Mouse (Mus musculus): ENCODE measurements at regions not wholly inside any gene's neighbourhood (a gene's known extent, or its start where the extent isn't known, plus 50 kb on each side); places are given as distances from the start of the nearest gene placed in this dataset.

DNA sequence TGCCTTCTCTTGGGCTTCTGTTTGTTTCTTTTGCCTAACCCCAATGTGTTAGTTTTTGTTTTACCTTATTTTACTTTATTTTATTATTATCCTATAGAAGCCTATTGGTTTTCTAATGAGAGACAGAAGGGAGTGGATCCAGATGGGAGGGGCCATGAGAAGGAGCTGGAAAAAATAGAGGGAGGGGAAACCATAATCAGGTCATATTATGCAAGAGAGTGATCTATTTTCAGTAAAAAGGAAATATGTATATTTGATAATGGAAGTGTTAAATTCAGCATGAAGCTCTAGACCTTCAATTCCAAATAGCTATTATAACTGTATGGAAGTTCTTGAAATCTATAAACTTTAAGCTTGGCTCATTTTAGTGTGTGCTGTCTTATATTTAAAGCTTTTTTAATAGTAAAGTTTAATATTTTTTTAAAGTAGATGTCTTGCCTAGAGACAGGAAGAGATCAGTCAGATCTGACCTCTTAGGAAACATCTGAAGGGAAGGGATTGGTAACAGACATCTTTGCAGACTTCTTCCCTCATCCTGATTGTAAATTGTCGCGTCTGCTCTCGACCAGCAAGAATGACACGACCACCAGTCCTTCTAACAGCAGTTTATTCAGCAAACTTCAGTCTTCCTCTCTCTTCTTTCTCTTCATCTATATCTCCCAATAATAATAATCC is 87.8 kb upstream of the Supt20 start:
- Histone ChIP-seq H3K4me2 (ENCODE audit: low read depth, low read length) (no peak overlapping the region), H3K9ac (ENCODE audit: low read length) (no peak overlapping the region), H3K27me3 (ENCODE audit: control insufficient read depth, insufficient read depth, low read depth, low read length) (no peaks in the 10 kb centered on the region), H3K4me1 (replicated peaks; ENCODE audit: control insufficient read depth, insufficient read depth, low read length) (no peaks in the 10 kb centered on the region), H3K36me3 (ENCODE audit: control insufficient read depth, insufficient read depth, low read length) (no peaks in the 10 kb centered on the region), H3K9me3 (ENCODE audit: control insufficient read depth, low read length) (no peaks in the 10 kb centered on the region), H3K27ac (ENCODE audit: low read length) (no peak overlapping the region), H3K4me3 (ENCODE audit: low read length) (no peak overlapping the region)
- ATAC-seq (ENCODE audit: low read depth), result no peak
- WGBS, result 46% methylated on average over 4 of the region's 4 CpGs

DNA sequence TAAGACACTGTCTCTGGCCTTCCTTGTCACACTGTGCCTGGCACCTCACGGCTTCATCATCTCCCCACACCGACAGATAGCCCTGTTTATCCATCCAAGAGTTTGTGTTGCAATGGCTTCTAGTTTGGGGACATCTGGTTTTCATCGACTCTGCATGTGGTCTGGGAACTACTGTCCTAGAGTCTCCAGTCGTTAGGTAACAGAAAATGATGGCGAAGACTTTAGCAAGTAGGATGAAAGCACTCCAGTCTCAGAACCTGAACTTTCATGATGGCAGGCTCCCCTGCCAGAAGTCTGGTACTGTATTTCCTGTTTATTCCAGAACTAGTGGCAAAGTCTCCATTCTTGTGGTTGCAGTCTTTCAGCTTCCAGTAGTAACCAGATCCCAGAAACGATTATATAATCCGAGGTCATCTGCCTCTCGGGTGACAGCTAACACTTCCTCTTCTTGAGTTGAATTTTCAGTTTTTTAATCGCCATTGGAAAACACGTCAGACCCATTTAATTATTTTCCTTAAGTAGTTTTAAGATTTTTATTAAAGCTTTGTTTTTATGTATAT is 81.1 kb upstream of the Supt20 start:
- no peaks in the 10 kb centered on the region for H3K36me3 ChIP-seq (ENCODE audit: control insufficient read depth, insufficient read depth, low read length)
- H3K4me2 ChIP-seq (ENCODE audit: low read depth, low read length), result no peak overlapping the region
- ATAC-seq (ENCODE audit: low read depth), result no peak
- no peak overlapping the region for H3K27ac ChIP-seq (ENCODE audit: low read length)
- H3K9ac ChIP-seq (ENCODE audit: low read length), result no peak overlapping the region
- H3K4me1 ChIP-seq (replicated peaks; ENCODE audit: control insufficient read depth, insufficient read depth, low read length), result no peaks in the 10 kb centered on the region
- H3K4me3 ChIP-seq (ENCODE audit: low read length), result no peak overlapping the region
- no peaks in the 10 kb centered on the region for H3K27me3 ChIP-seq (ENCODE audit: control insufficient read depth, insufficient read depth, low read depth, low read length)
- 53% methylated on average over 10 of the region's 10 CpGs for WGBS
- H3K9me3 ChIP-seq (ENCODE audit: control insufficient read depth, low read length), result no peaks in the 10 kb centered on the region

DNA sequence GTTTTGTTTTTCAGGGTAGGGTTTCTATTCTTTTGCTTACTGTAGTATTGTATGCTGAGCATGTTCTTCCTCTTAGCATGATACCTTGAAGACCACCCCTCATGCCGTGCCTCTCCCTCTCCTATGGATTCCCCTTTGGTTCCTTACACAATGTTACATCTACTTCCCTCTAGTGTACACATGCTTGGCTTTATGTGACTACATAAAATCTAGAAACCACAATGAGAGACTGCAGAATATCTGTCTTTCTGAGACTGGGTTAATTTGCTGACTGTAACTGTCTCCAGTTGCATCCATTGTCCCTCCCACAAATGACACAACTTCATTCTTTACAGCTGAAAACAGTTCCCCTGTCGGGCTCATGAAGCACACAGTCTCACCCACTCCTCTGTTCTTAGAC is 78.8 kb upstream of the Supt20 start:
- Histone ChIP-seq H3K27me3 (ENCODE audit: control insufficient read depth, insufficient read depth, low read depth, low read length) (no peaks in the 10 kb centered on the region), H3K4me2 (ENCODE audit: low read depth, low read length) (no peak overlapping the region), H3K4me3 (ENCODE audit: low read length) (no peak overlapping the region), H3K9me3 (ENCODE audit: control insufficient read depth, low read length) (no peaks in the 10 kb centered on the region; the same call in 1 of the 2 replicates), H3K36me3 (ENCODE audit: control insufficient read depth, insufficient read depth, low read length) (no peaks in the 10 kb centered on the region), H3K27ac (ENCODE audit: low read length) (no peak overlapping the region), H3K9ac (ENCODE audit: low read length) (no peak overlapping the region), H3K4me1 (replicated peaks; ENCODE audit: control insufficient read depth, insufficient read depth, low read length) (no peaks in the 10 kb centered on the region)
- no peak for ATAC-seq (ENCODE audit: low read depth)
- 53% methylated on average over 2 of the region's 2 CpGs for WGBS

DNA sequence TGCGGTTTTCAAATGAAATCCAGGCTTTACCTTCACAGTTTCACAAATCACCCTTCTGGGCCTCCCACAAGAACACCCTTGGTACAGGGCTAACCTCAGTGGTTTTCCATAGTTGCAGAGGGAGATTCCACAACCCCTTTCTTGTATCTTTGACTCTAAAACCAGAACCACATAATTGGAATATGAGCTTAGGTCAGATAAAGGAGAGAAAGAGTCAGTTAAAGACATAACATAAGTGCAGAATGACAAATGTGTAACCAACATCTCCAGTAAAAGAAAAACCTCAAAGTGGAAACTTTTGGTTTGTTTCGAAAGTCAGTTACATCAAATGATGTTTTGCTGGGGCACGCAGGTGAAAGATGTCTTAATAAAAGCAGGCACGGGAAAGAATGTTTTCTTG is 75.3 kb upstream of the Supt20 start:
- H3K9me3 ChIP-seq (ENCODE audit: control insufficient read depth, low read length), result peaks cover 3% of the 10 kb centered on the region; the same call in 1 of the 2 replicates
- H3K4me3 ChIP-seq (ENCODE audit: low read length), result no peak overlapping the region
- no peak overlapping the region for H3K4me2 ChIP-seq (ENCODE audit: low read depth, low read length)
- H3K9ac ChIP-seq (ENCODE audit: low read length), result no peak overlapping the region
- H3K27ac ChIP-seq (ENCODE audit: low read length), result no peak overlapping the region
- no peaks in the 10 kb centered on the region for H3K4me1 ChIP-seq (replicated peaks; ENCODE audit: control insufficient read depth, insufficient read depth, low read length)
- no peak for ATAC-seq (ENCODE audit: low read depth)
- H3K36me3 ChIP-seq (ENCODE audit: control insufficient read depth, insufficient read depth, low read length), result no peaks in the 10 kb centered on the region
- 86% methylated on average over 4 of the region's 4 CpGs for WGBS
- H3K27me3 ChIP-seq (ENCODE audit: control insufficient read depth, insufficient read depth, low read depth, low read length), result no peaks in the 10 kb centered on the region

DNA sequence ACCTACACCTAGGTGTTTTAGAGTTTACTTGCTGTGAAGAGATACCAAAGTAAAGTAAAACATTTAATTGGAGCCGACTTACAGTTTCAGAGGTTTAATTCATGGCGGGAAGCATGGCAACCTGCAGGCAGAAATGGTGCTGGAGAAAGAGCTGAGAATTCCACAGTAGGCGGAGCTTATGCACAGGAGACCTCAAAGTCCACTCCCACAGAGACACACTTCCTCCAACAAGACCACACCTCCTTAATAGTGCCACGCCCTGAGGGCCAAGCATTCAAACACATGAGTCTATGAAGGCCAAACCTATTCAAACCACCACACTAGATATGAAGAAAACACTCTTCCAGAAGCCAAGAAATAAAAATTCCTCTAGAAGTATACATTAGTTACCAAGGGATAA is 74.3 kb upstream of the Supt20 start:
- H3K36me3 ChIP-seq (ENCODE audit: control insufficient read depth, insufficient read depth, low read length), result no peaks in the 10 kb centered on the region
- H3K4me1 ChIP-seq (replicated peaks; ENCODE audit: control insufficient read depth, insufficient read depth, low read length), result no peaks in the 10 kb centered on the region
- H3K27me3 ChIP-seq (ENCODE audit: control insufficient read depth, insufficient read depth, low read depth, low read length), result no peaks in the 10 kb centered on the region
- H3K4me2 ChIP-seq (ENCODE audit: low read depth, low read length), result no peak overlapping the region
- H3K9ac ChIP-seq (ENCODE audit: low read length), result no peak overlapping the region
- ATAC-seq (ENCODE audit: low read depth), result no peak
- peaks cover 3% of the 10 kb centered on the region; the same call in 1 of the 2 replicates for H3K9me3 ChIP-seq (ENCODE audit: control insufficient read depth, low read length)
- H3K4me3 ChIP-seq (ENCODE audit: low read length), result no peak overlapping the region
- 94% methylated on average over 4 of the region's 4 CpGs for WGBS
- no peak overlapping the region for H3K27ac ChIP-seq (ENCODE audit: low read length)

DNA sequence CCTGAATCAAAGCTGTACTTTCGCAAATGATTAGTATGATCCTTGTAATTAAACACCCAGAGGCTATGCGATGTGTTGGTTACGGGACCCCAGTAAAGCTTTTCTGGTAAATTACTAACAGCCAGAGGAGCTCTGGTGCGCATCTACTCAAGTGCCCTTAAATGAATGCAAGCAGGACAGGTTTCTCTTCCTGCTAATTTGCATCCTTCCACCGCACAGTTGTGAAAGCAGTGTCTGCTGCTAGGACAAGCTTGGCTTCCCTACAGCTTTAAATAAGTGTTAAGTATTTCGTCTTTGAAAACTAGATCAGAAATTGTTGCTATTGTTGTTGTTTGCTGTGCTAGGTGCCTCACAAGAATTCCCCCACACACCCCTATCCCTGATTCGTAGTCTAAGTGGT is 62.4 kb upstream of the Supt20 start:
- WGBS, result 86% methylated on average over 7 of the region's 7 CpGs
- Histone ChIP-seq H3K36me3 (ENCODE audit: control insufficient read depth, insufficient read depth, low read length) (no peaks in the 10 kb centered on the region), H3K27ac (ENCODE audit: low read length) (no peak overlapping the region), H3K27me3 (ENCODE audit: control insufficient read depth, insufficient read depth, low read depth, low read length) (no peaks in the 10 kb centered on the region), H3K9ac (ENCODE audit: low read length) (no peak overlapping the region), H3K4me3 (ENCODE audit: low read length) (no peak overlapping the region), H3K4me2 (ENCODE audit: low read depth, low read length) (no peak overlapping the region), H3K9me3 (ENCODE audit: control insufficient read depth, low read length) (peaks cover 9% of the 10 kb centered on the region), H3K4me1 (replicated peaks; ENCODE audit: control insufficient read depth, insufficient read depth, low read length) (no peaks in the 10 kb centered on the region)
- ATAC-seq (ENCODE audit: low read depth), result no peak

DNA sequence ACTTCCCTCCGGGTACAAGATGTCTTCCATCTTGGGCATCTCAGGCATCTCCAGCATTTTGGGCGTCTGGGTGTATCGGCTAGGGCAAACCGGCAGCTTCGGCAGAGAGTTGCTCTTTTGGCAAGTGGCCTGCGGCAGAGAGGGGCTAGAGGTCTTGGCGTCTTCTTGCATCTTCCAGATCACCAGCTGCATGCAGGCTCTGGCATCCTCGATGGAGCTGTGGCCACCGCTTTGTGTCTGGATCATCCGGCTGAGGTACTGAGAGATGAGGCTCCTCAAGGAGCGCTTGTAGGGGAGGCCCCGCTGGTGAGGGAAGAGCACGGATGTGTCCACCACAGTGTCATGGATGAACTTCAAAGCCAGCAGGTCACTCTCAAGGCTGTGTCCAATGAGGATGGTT is 59.9 kb upstream of the Supt20 start:
- no peaks in the 10 kb centered on the region for H3K36me3 ChIP-seq (ENCODE audit: control insufficient read depth, insufficient read depth, low read length)
- ATAC-seq (ENCODE audit: low read depth), result no peak
- WGBS, result 94% methylated on average over 13 of the region's 13 CpGs

DNA sequence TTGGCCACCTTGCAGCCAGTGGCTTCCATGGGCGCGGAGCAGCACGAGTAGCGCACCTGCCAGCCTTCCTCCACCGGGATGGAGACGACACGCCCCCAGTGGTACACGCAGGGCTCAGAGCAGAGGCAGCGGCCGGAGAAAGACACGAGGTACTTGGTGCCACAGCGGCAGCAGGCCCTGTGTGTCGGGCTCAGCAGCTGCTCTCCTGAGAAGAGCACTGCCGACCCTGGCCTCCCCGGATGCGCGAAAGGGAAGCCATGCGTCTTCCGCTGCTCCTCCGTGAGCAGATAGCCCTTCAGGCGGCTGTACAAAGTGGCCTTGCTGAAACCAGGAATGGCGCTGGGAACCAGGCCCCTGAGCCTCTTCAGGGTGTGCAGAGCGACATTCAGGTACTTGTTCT is 59.2 kb upstream of the Supt20 start:
- H3K27me3 ChIP-seq (ENCODE audit: control insufficient read depth, insufficient read depth, low read depth, low read length), result no peaks in the 10 kb centered on the region
- WGBS, result 89% methylated on average over 23 of the region's 23 CpGs
- H3K4me3 ChIP-seq (ENCODE audit: low read length), result no peak overlapping the region
- no peak overlapping the region for H3K9ac ChIP-seq (ENCODE audit: low read length)
- no peak overlapping the region for H3K27ac ChIP-seq (ENCODE audit: low read length)
- peaks cover 9% of the 10 kb centered on the region for H3K9me3 ChIP-seq (ENCODE audit: control insufficient read depth, low read length)
- no peak for ATAC-seq (ENCODE audit: low read depth)
- no peak overlapping the region for H3K4me2 ChIP-seq (ENCODE audit: low read depth, low read length)
- H3K36me3 ChIP-seq (ENCODE audit: control insufficient read depth, insufficient read depth, low read length), result no peaks in the 10 kb centered on the region
- no peaks in the 10 kb centered on the region for H3K4me1 ChIP-seq (replicated peaks; ENCODE audit: control insufficient read depth, insufficient read depth, low read length)

More for the DNA sequence above, 59.9 kb upstream of the Supt20 start:
- Histone ChIP-seq H3K4me1 (replicated peaks; ENCODE audit: control insufficient read depth, insufficient read depth, low read length) (no peaks in the 10 kb centered on the region), H3K9ac (ENCODE audit: low read length) (no peak overlapping the region), H3K27me3 (ENCODE audit: control insufficient read depth, insufficient read depth, low read depth, low read length) (no peaks in the 10 kb centered on the region), H3K4me3 (ENCODE audit: low read length) (no peak overlapping the region), H3K9me3 (ENCODE audit: control insufficient read depth, low read length) (peaks cover 9% of the 10 kb centered on the region), H3K4me2 (ENCODE audit: low read depth, low read length) (no peak overlapping the region), H3K27ac (ENCODE audit: low read length) (no peak overlapping the region)

DNA sequence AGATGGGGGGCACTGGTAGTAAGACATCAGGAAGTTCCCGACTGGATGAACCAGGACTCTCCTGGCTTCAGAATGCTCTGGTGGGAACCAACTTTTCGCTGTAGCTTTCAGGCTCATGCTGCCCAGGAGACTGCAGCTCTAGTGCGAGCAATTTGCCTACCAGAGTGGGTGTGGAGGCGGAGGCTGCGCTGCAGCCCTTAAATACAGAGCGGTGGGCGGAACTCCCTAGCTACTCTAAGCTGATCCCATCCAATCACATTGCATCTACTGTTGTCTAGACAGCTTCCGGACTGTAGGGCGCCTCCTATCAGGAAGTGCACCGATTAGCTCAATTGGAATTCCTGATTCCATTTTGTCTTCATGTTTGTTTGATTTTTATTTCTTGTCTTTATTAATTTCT is 58.2 kb upstream of the Supt20 start:
- 93% methylated on average over 10 of the region's 10 CpGs for WGBS
- H3K27me3 ChIP-seq (ENCODE audit: control insufficient read depth, insufficient read depth, low read depth, low read length), result no peaks in the 10 kb centered on the region
- no peak for ATAC-seq (ENCODE audit: low read depth)
- H3K4me3 ChIP-seq (ENCODE audit: low read length), result no peak overlapping the region
- H3K4me1 ChIP-seq (replicated peaks; ENCODE audit: control insufficient read depth, insufficient read depth, low read length), result no peaks in the 10 kb centered on the region
- H3K9ac ChIP-seq (ENCODE audit: low read length), result no peak overlapping the region
- H3K4me2 ChIP-seq (ENCODE audit: low read depth, low read length), result no peak overlapping the region
- no peak overlapping the region for H3K27ac ChIP-seq (ENCODE audit: low read length)
- H3K9me3 ChIP-seq (ENCODE audit: control insufficient read depth, low read length), result peaks cover 9% of the 10 kb centered on the region
- no peaks in the 10 kb centered on the region for H3K36me3 ChIP-seq (ENCODE audit: control insufficient read depth, insufficient read depth, low read length)

Measured in lung, embryonic 16.5 days (tissue).